Mouse (Mus musculus): ENCODE results near the gene Chd4. TPM values are rescaled to one million over a fixed set of nuclear protein-coding genes. Genes with fewer than 3 reads are reported as not detected.
A peak's percentile ranks its signal among the peaks of the same experiment; 100 is the strongest.
"Not testable (repeated sequence)": the region's sequence is repeated elsewhere in the genome, so short reads cannot be mapped to it uniquely, and the experiment has no call there.

The Chd4 gene
- polyA plus RNA-seq, 1 experiment = 99.7 TPM

GRCm38 (mm10) chr6:125160558-125160853 is 64.7 kb downstream of the Chd4 start:
- Histone ChIP-seq H3K27me3 (ENCODE audit: control insufficient read depth, insufficient read depth, insufficient read length) (no peaks in the 10 kb centered on the region), H3K79me3 (ENCODE audit: low read depth) (peaks cover 26% of the 10 kb centered on the region), H3K36me3 (ENCODE audit: control insufficient read depth, insufficient read depth) (peaks cover 65% of the 10 kb centered on the region), H3K79me2 (ENCODE audit: control insufficient read depth, insufficient read depth) (peaks cover 34% of the 10 kb centered on the region), H3K4me3 (ENCODE audit: insufficient read depth, poor library complexity, severe bottlenecking) (no peak overlapping the region), H3ac (ENCODE audit: control insufficient read depth, insufficient read length, low read depth) (no peak overlapping the region)
- TF ChIP-seq CEBPB (IDR thresholded peaks at IDR 0.05; ENCODE audit: low read depth) (no peak), CTCF (IDR thresholded peaks at IDR 0.05; ENCODE audit: control insufficient read depth, insufficient read depth, insufficient read length) (no peak), MAX (IDR thresholded peaks at IDR 0.05) (no peak), MYOD1 (IDR thresholded peaks at IDR 0.05; ENCODE audit: control insufficient read depth, insufficient read length, low read depth) (no peak), FOSL1 (IDR thresholded peaks at IDR 0.05; ENCODE audit: insufficient read depth, low read length, poor library complexity, severe bottlenecking) (no peak)

GRCm38 (mm10) chr6:125160854-125161760 is 65.3 kb downstream of the Chd4 start:
- peaks cover 39% of the 10 kb centered on the region for H3K79me2 ChIP-seq (ENCODE audit: control insufficient read depth, insufficient read depth)
- peaks cover 26% of the 10 kb centered on the region for H3K79me3 ChIP-seq (ENCODE audit: low read depth)
- H3K27me3 ChIP-seq (ENCODE audit: control insufficient read depth, insufficient read depth, insufficient read length) = no peaks in the 10 kb centered on the region
- H3K36me3 ChIP-seq (ENCODE audit: control insufficient read depth, insufficient read depth) = peaks cover 65% of the 10 kb centered on the region
- H3ac ChIP-seq (ENCODE audit: control insufficient read depth, insufficient read length, low read depth) = peak overlapping the region; percentile 12
- peak; percentile 6 for TF ChIP-seq MYOD1 (IDR thresholded peaks at IDR 0.05; ENCODE audit: control insufficient read depth, insufficient read length, low read depth)
- no peak for TF ChIP-seq MYOG (IDR thresholded peaks at IDR 0.05; ENCODE audit: control insufficient read depth, extremely low read depth, insufficient read length)
- no peak for TF ChIP-seq CEBPB (IDR thresholded peaks at IDR 0.05; ENCODE audit: low read depth)
- peak; percentile 27 for TF ChIP-seq MAX (IDR thresholded peaks at IDR 0.05)
- peak; percentile 17 for TF ChIP-seq FOSL1 (IDR thresholded peaks at IDR 0.05; ENCODE audit: insufficient read depth, low read length, poor library complexity, severe bottlenecking)
- TF ChIP-seq CTCF (IDR thresholded peaks at IDR 0.05; ENCODE audit: control insufficient read depth, insufficient read depth, insufficient read length) = no peak
- TF ChIP-seq USF1 (IDR thresholded peaks at IDR 0.05; ENCODE audit: low read depth) = no peak
- H3K4me3 ChIP-seq (ENCODE audit: insufficient read depth, poor library complexity, severe bottlenecking) = peak overlapping the region; percentile 2

- peaks cover 60% of the 10 kb centered on the region for H3K36me3 ChIP-seq (ENCODE audit: control insufficient read depth, insufficient read depth)
- H3ac ChIP-seq (ENCODE audit: control insufficient read depth, insufficient read length, low read depth); H3K27me3 ChIP-seq (ENCODE audit: control insufficient read depth, insufficient read depth, insufficient read length); H3K4me3 ChIP-seq (ENCODE audit: insufficient read depth, poor library complexity, severe bottlenecking): not testable (repeated sequence)
- H3K79me3 ChIP-seq (ENCODE audit: low read depth) = peaks cover 26% of the 10 kb centered on the region
- H3K79me2 ChIP-seq (ENCODE audit: control insufficient read depth, insufficient read depth) = peaks cover 40% of the 10 kb centered on the region
Measured at GRCm38 (mm10) chr6:125161971-125162370, 66.2 kb downstream of the Chd4 start.

DNA sequence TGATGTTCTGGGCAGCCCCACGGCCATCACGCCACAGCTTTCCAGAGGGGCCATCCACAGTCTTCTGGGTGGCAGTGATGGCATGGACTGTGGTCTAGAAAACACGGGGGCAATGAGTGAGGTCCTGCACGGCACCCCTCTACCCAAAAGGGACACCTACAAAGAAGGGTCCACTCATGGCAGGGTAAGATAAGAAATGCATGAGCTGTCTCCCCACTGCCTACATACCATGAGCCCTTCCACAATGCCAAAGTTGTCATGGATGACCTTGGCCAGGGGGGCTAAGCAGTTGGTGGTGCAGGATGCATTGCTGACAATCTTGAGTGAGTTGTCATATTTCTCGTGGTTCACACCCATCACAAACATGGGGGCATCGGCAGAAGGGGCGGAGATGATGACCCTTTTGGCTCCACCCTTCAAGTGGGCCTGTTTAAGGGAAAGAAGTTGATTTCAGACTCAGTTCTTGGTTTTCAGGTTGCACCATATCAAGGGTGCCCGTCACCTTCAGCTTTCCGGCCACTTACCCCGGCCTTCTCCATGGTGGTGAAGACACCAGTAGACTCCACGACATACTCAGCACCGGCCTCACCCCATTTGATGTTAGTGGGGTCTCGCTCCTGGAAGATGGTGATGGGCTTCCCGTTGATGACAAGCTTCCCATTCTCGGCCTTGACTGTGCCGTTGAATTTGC is 67.0 kb downstream of the Chd4 start:
- Histone ChIP-seq H3ac (ENCODE audit: control insufficient read depth, insufficient read length, low read depth) (peak overlapping the region; percentile 47), H3K79me3 (ENCODE audit: low read depth) (peaks cover 26% of the 10 kb centered on the region), H3K36me3 (ENCODE audit: control insufficient read depth, insufficient read depth) (peaks cover 64% of the 10 kb centered on the region), H3K79me2 (ENCODE audit: control insufficient read depth, insufficient read depth) (peaks cover 44% of the 10 kb centered on the region), H3K4me3 (ENCODE audit: insufficient read depth, poor library complexity, severe bottlenecking) (peak overlapping the region; percentile 98)
- not testable (repeated sequence) for H3K27me3 ChIP-seq (ENCODE audit: control insufficient read depth, insufficient read depth, insufficient read length)

DNA sequence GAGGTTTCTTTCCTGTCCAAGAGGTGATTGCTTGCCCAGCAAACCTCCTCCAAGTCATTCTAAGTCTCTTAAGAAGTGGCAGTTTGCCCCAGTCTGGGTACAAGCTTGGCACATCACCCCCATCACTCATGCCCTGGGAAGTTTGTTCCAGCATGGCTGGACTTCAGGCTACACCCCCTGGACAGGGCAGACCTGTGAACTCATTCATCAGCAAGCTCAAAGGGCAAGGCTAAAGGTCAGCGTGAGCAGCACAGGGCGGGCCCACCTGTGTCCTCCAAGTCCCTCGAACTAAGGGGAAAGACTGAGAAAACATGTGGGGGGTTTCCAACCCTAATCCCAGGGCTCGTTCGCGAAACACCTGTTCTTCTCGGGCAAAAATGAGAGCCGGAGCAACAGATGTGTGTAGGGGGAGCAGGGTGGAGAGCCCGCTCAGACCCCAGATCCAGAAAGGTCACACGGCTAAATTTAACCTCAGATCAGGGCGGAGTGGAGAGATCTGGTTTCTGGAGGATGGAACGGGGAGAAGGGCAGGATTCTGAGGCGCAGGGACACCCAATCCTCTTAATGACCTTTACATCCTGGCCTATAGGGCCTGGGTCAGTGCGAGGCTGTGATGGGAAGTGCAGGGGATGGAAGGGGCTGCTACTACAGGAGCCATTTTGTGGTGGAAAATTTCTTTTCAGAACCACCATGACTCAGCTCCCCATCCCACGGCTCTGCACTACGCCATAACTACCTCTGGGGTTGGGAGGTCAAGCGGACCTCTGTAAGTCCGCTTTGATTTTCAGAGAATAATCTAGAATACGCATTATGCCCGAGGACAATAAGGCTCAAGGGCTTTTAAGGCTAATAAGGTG is 68.2 kb downstream of the Chd4 start:
- Histone ChIP-seq H3K36me3 (ENCODE audit: control insufficient read depth, insufficient read depth) (peaks cover 66% of the 10 kb centered on the region), H3K4me3 (ENCODE audit: insufficient read depth, poor library complexity, severe bottlenecking) (peak overlapping the region; percentile 98)
- TF ChIP-seq USF1 (IDR thresholded peaks at IDR 0.05; ENCODE audit: low read depth) (no peak), MAX (IDR thresholded peaks at IDR 0.05) (no peak), FOSL1 (IDR thresholded peaks at IDR 0.05; ENCODE audit: insufficient read depth, low read length, poor library complexity, severe bottlenecking) (no peak), CEBPB (IDR thresholded peaks at IDR 0.05; ENCODE audit: low read depth) (no peak), CTCF (IDR thresholded peaks at IDR 0.05; ENCODE audit: control insufficient read depth, insufficient read depth, insufficient read length) (no peak), MYOD1 (IDR thresholded peaks at IDR 0.05; ENCODE audit: control insufficient read depth, insufficient read length, low read depth) (no peak), MYOG (IDR thresholded peaks at IDR 0.05; ENCODE audit: control insufficient read depth, extremely low read depth, insufficient read length) (no peak)

More for the DNA sequence above, 68.2 kb downstream of the Chd4 start:
- peak overlapping the region; percentile 96 for H3ac ChIP-seq (ENCODE audit: control insufficient read depth, insufficient read length, low read depth)
- H3K27me3 ChIP-seq (ENCODE audit: control insufficient read depth, insufficient read depth, insufficient read length) = no peaks in the 10 kb centered on the region
- peaks cover 44% of the 10 kb centered on the region for H3K79me2 ChIP-seq (ENCODE audit: control insufficient read depth, insufficient read depth)
- H3K79me3 ChIP-seq (ENCODE audit: low read depth) = peaks cover 26% of the 10 kb centered on the region

All from C2C12 (cell line).